Mouse (Mus musculus) intestine, postnatal 0 days (tissue): Measurements from ENCODE around the gene Dctn5. TPM values are rescaled to one million over a fixed set of nuclear protein-coding genes. Genes with fewer than 3 reads are reported as not detected.

Experiments
- ATAC-seq: fragments of 200-750 bp; cut with Nextera tagmentation; 2 replicates; pipeline ENCODE4 v1.8.0; 2017; ENCODE audit warnings: mild to moderate bottlenecking, moderate TSS enrichment, moderate library complexity
- H3K27ac ChIP-seq: fragments of 300-500 bp; sonication (generic); 2 replicates; pipeline ENCODE4 v1.5.1; 2014; ENCODE audit warnings: mild to moderate bottlenecking, low read depth, low read length, moderate library complexity
- H3K27me3 ChIP-seq: fragments of 300-500 bp; sonication (generic); replicated peaks from 2 replicates; pipeline ENCODE4 v1.6.1; 2014; ENCODE audit warnings: low read length, mixed read lengths; ENCODE audit not compliant: control insufficient read depth, insufficient read depth
- H3K36me3 ChIP-seq: fragments of 300-500 bp; sonication (generic); 2 replicates; pipeline ENCODE4 v1.6.1; 2014; ENCODE audit warnings: mild to moderate bottlenecking, moderate library complexity; ENCODE audit not compliant: control insufficient read depth, insufficient read depth
- H3K4me1 ChIP-seq: fragments of 300-500 bp; sonication (generic); replicated peaks from 2 replicates; pipeline ENCODE4 v1.6.1; 2014; ENCODE audit warnings: antibody characterized with exemption, low read length, mixed read lengths; ENCODE audit not compliant: control insufficient read depth, insufficient read depth
- H3K4me2 ChIP-seq: fragments of 300-500 bp; sonication (generic); replicated peaks from 2 replicates; pipeline ENCODE4 v1.6.1; 2014; ENCODE audit warnings: low read depth, mild to moderate bottlenecking, moderate library complexity
- H3K4me3 ChIP-seq: fragments of 300-500 bp; sonication (generic); 2 replicates; pipeline ENCODE4 v1.5.1; 2014; ENCODE audit warnings: low read depth, low read length
- H3K9ac ChIP-seq: fragments of 300-500 bp; sonication (generic); 2 replicates; pipeline ENCODE4 v1.6.1; 2014; ENCODE audit warnings: mild to moderate bottlenecking, low read depth, low read length
- H3K9me3 ChIP-seq: fragments of 300-500 bp; sonication (generic); 2 replicates; pipeline ENCODE4 v1.6.1; 2016; ENCODE audit warnings: mixed run types; ENCODE audit not compliant: control insufficient read depth
- CTCF ChIP-seq: sonication (generic); IDR thresholded peaks from 2 replicates; pipeline ENCODE4 v1.5.1; 2016; ENCODE audit warnings: low read depth, mild to moderate bottlenecking, control low read depth, antibody characterized with exemption, moderate library complexity
- WGBS: fragments of 180-500 bp; shearing (Covaris S2); extraction: QIAGEN DNeasy Blood & Tissue Kit; methylation state at CpG from one replicate; pipeline ENCODE4 v1.1.7; 2014; 5-methylcytosine and 5-hydroxymethylcytosine counted together
- polyA plus RNA-seq: library from polyadenylated mRNA; unstranded; fragments of >200 nt; fragmentation: Nextera tagmentation; extraction: Ambion mirVana; gene quantifications from 2 replicates; pipeline ENCODE4 v1.2.1, GENCODE M21; 2015

Gene Dctn5
- polyA plus RNA-seq, 1 experiment from 2014 or later: 59.4 TPM

DNA sequence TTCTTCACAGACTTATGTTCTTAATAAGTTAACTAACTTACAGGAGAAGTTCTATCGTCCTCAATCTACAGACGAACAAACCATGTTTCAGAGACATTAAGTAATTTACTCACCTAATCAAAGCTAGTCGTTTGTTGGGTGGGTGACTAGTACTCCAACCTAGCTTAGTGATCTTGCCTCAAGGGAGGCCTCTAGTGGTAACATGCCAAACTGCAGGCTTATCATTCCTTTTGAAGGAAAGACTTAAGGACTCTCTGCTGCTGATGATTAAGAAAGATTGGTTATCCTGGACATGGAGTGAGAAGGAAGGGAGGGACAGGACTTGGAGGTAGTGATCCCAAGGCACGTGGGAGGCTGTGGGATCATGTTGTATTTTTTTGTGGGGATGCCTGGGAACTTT, 64.5 kb downstream of the Dctn5 start:
- TF ChIP-seq CTCF: peak; percentile 88
- WGBS: 27% methylated on average over 4 of the region's 4 CpGs
- H3K4me2 ChIP-seq: no peak overlapping the region
- H3K27ac ChIP-seq: no peak overlapping the region
- no peaks in the 10 kb centered on the region for H3K27me3 ChIP-seq
- H3K36me3 ChIP-seq: no peaks in the 10 kb centered on the region
- H3K4me1 ChIP-seq: no peaks in the 10 kb centered on the region
- H3K9ac ChIP-seq: no peak overlapping the region
- ATAC-seq: no peak
- H3K9me3 ChIP-seq: no peaks in the 10 kb centered on the region
- no peak overlapping the region for H3K4me3 ChIP-seq

Other genes with a start within 250 kb of the Dctn5 start
- 6.3 and 7.6 TPM in 2 replicates for gene Cog7, start 151.3 kb upstream of the Dctn5 start, polyA plus RNA-seq
- gene Gga2, start 111.8 kb upstream of the Dctn5 start, polyA plus RNA-seq: 59.9 and 71.1 TPM in 2 replicates
- gene Ubfd1, start 65.9 kb upstream of the Dctn5 start, polyA plus RNA-seq: 26.3 and 29.3 TPM in 2 replicates
- 7.1 and 8.0 TPM in 2 replicates for gene Ears2, start 65.8 kb upstream of the Dctn5 start, polyA plus RNA-seq
- 956 and 957 TPM in 2 replicates for gene Ndufab1, start 31.2 kb upstream of the Dctn5 start, polyA plus RNA-seq
- gene Palb2, start 56 bp upstream of the Dctn5 start, polyA plus RNA-seq: 3.9 and 4.5 TPM in 2 replicates
- 20.0 and 25.0 TPM in 2 replicates for gene Plk1, start 26.4 kb downstream of the Dctn5 start, polyA plus RNA-seq
- gene Ern2, start 53.2 kb downstream of the Dctn5 start, polyA plus RNA-seq: 4.0 and 4.8 TPM in 2 replicates
- 54.5 and 60.2 TPM in 2 replicates for gene Chp2, start 86.5 kb downstream of the Dctn5 start, polyA plus RNA-seq
- 4.7 and 5.1 TPM in 2 replicates for gene Prkcb, start 155.7 kb downstream of the Dctn5 start, polyA plus RNA-seq